Mouse (Mus musculus): Measurements from ENCODE around the gene Aqp7.

The Aqp7 gene

GRCm38 (mm10) chr4:40997916-40998315 is 50.0 kb downstream of the Aqp7 start:
- DNase-seq = no peak

- no peak for DNase-seq
Observed at GRCm38 (mm10) chr4:40996302-40996701, 51.6 kb downstream of the Aqp7 start.

- DNase-seq = no peak
Observed at GRCm38 (mm10) chr4:40989633-40990032, 58.3 kb downstream of the Aqp7 start.

GRCm38 (mm10) chr4:40983686-40984085 is 64.3 kb downstream of the Aqp7 start:
- DNase-seq = no peak
